Mouse (Mus musculus) limb, embryonic 11.5 days (tissue): ENCODE measurements around the gene Ybey. TPM values are rescaled to one million over a fixed set of nuclear protein-coding genes. Genes with fewer than 3 reads are reported as not detected.

Experiments
- ATAC-seq: fragments of 200-750 bp; cut with Nextera tagmentation; 2 replicates; pipeline ENCODE4 v1.8.0; 2017; ENCODE audit warnings: low read depth; ENCODE audit not compliant: insufficient number of reproducible peaks, low FRiP score, low TSS enrichment
- DNase-seq: peaks from one replicate; pipeline ENCODE4 v3.0.0-alpha.2; 2015; ENCODE audit warnings: low spot score
- H3K27ac ChIP-seq: fragments of 300-500 bp; sonication (generic); replicated peaks from 2 replicates; pipeline ENCODE4 v1.5.1; 2014; ENCODE audit warnings: low read depth, mild to moderate bottlenecking, low read length
- H3K27me3 ChIP-seq: fragments of 300-500 bp; sonication (generic); 2 replicates; pipeline ENCODE4 v1.6.1; 2014; ENCODE audit warnings: mild to moderate bottlenecking, low read length, mixed read lengths; ENCODE audit not compliant: control insufficient read depth, insufficient read depth
- H3K36me3 ChIP-seq: fragments of 300-500 bp; sonication (generic); 2 replicates; pipeline ENCODE4 v1.6.1; 2014; ENCODE audit warnings: mild to moderate bottlenecking, low read length, moderate library complexity, mixed read lengths; ENCODE audit not compliant: control insufficient read depth, insufficient read depth
- H3K4me1 ChIP-seq: fragments of 300-500 bp; sonication (generic); 2 replicates; pipeline ENCODE4 v1.6.1; 2014; ENCODE audit warnings: low read length, mixed read lengths; ENCODE audit not compliant: control insufficient read depth, insufficient read depth
- H3K4me2 ChIP-seq: fragments of 300-500 bp; sonication (generic); 2 replicates; pipeline ENCODE4 v1.6.1; 2014; ENCODE audit warnings: low read depth, mild to moderate bottlenecking, moderate library complexity; ENCODE audit not compliant: severe bottlenecking
- H3K4me3 ChIP-seq: fragments of 300-500 bp; sonication (generic); 2 replicates; pipeline ENCODE4 v1.5.1; 2014; ENCODE audit warnings: low read depth, low read length
- H3K9ac ChIP-seq: fragments of 300-500 bp; sonication (generic); 2 replicates; pipeline ENCODE4 v1.6.1; 2014; ENCODE audit warnings: mild to moderate bottlenecking, low read length
- H3K9me3 ChIP-seq: fragments of 300-500 bp; sonication (generic); 2 replicates; pipeline ENCODE4 v1.6.1; 2016; ENCODE audit warnings: low read length; ENCODE audit not compliant: control insufficient read depth
- WGBS: fragments of 180-500 bp; shearing (Covaris S2); extraction: QIAGEN DNeasy Blood & Tissue Kit; methylation state at CpG from one replicate; pipeline ENCODE4 v1.1.7; 2014; 5-methylcytosine and 5-hydroxymethylcytosine counted together
- polyA plus RNA-seq: library from polyadenylated mRNA; unstranded; fragments of >200 nt; fragmentation: Nextera tagmentation; extraction: Ambion mirVana; gene quantifications from 2 replicates; pipeline ENCODE4 v1.2.1, GENCODE M21; 2014

Gene Ybey
- polyA plus RNA-seq, 1 experiment from 2014 or later = 7.0 TPM

- Histone ChIP-seq H3K27ac (no peak overlapping the region), H3K9ac (no peak overlapping the region), H3K27me3 (no peaks in the 10 kb centered on the region), H3K36me3 (peaks cover 30% of the 10 kb centered on the region), H3K9me3 (no peaks in the 10 kb centered on the region), H3K4me3 (no peak overlapping the region), H3K4me1 (no peaks in the 10 kb centered on the region), H3K4me2 (no peak overlapping the region)
- 93% methylated on average over 15 of the region's 15 CpGs for whole genome bisulfite sequencing
- no peak for ATAC-seq
- no peak for DNase-seq
These were observed 20.3 kb upstream of the Ybey start for GRCm38 (mm10) chr10:76489205-76489604.

DNA sequence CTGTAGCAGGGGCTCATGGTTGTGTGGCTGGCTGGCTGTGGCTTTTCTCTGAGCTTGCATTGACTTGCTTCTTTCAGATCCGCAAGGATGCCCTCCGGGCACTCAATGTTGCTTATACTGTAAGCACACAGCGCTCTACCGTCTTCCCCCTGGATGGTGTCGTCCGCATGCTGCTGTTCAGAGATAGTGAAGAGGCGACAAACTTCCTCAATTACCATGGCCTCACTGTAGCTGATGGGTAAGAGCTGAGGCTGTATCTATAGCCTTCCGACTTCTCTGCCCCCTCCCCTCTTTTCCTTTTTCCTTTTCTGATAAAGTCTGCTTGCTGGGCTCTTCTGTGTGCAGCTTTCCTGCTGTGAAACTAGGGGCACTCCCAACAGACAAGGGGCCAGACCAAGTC, 19.4 kb upstream of the Ybey start:
- ATAC-seq (no peak), DNase-seq (no peak)
- Histone ChIP-seq H3K9me3 (no peaks in the 10 kb centered on the region), H3K27ac (no peak overlapping the region), H3K4me1 (no peaks in the 10 kb centered on the region), H3K4me2 (no peak overlapping the region), H3K4me3 (no peak overlapping the region), H3K36me3 (peaks cover 32% of the 10 kb centered on the region), H3K27me3 (no peaks in the 10 kb centered on the region), H3K9ac (no peak overlapping the region)
- 88% methylated on average over 8 of the region's 8 CpGs for WGBS

DNA sequence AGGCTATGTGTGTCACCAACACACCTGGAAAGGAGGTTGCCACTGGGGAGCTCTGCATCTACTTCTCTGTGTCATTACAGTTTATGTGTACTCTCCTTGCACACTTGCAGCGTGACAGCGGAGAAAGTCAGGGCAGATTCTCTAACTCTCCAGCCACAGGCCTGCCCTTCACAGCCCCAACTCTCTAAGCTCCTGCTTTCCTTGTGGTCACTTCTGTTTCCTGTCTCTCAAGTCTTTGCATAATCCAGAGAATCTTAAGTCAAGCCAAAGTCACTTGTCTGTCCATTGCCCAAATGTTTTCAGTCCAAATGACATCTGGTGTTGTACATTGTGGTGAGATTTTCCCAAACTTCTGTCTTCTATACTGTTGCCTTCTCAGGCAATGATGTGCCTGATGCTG, 17.4 kb upstream of the Ybey start:
- DNase-seq = no peak
- Histone ChIP-seq H3K27me3 (no peaks in the 10 kb centered on the region), H3K4me1 (no peaks in the 10 kb centered on the region), H3K27ac (no peak overlapping the region), H3K36me3 (peaks cover 36% of the 10 kb centered on the region), H3K4me2 (no peak overlapping the region), H3K9ac (no peak overlapping the region), H3K4me3 (no peak overlapping the region), H3K9me3 (no peaks in the 10 kb centered on the region)
- 94% methylated on average over 2 of the region's 2 CpGs for WGBS
- ATAC-seq = no peak

- 94% methylated on average over 6 of the region's 6 CpGs for WGBS
- Histone ChIP-seq H3K4me3 (no peak overlapping the region), H3K36me3 (peaks cover 30% of the 10 kb centered on the region), H3K27ac (no peak overlapping the region), H3K27me3 (no peaks in the 10 kb centered on the region), H3K9ac (no peak overlapping the region), H3K4me2 (no peak overlapping the region), H3K9me3 (no peaks in the 10 kb centered on the region), H3K4me1 (no peaks in the 10 kb centered on the region)
- no peak for ATAC-seq
- DNase-seq = no peak
These were observed 12.6 kb upstream of the Ybey start for GRCm38 (mm10) chr10:76481480-76481879.

DNA sequence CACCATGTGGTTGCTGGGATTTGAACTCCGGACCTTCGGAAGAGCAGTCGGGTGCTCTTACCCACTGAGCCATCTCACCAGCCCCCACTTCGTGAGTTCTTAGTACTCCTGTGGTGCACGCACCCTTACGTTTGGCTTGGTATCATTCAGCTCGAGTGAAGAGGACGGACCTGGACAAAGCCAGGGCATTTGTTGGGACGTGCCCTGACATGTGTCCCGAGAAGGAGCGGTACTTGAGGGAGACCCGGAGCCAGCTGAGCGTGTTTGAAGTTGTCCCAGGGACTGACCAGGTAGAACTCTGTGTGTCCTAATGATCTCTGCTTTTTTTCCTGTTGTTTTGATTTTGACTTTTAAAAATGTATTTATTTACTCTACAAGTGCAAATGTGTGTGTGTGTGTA, 11.9 kb upstream of the Ybey start:
- 94% methylated on average over 13 of the region's 13 CpGs for WGBS
- no peaks in the 10 kb centered on the region for H3K27me3 ChIP-seq
- no peak overlapping the region for H3K4me3 ChIP-seq
- no peaks in the 10 kb centered on the region for H3K9me3 ChIP-seq
- H3K27ac ChIP-seq = no peak overlapping the region
- peaks cover 26% of the 10 kb centered on the region for H3K36me3 ChIP-seq
- DNase-seq = no peak
- no peak for ATAC-seq
- H3K4me2 ChIP-seq = no peak overlapping the region
- no peak overlapping the region for H3K9ac ChIP-seq
- H3K4me1 ChIP-seq = no peaks in the 10 kb centered on the region

- H3K4me2 ChIP-seq = no peak overlapping the region
- H3K9ac ChIP-seq = no peak overlapping the region
- no peaks in the 10 kb centered on the region for H3K9me3 ChIP-seq
- no peaks in the 10 kb centered on the region for H3K4me1 ChIP-seq
- no peak overlapping the region for H3K27ac ChIP-seq
- WGBS = 92% methylated on average over 5 of the region's 5 CpGs
- ATAC-seq = no peak
- no peaks in the 10 kb centered on the region for H3K27me3 ChIP-seq
- H3K4me3 ChIP-seq = no peak overlapping the region
- peaks cover 4% of the 10 kb centered on the region; the same call in 1 of the 2 replicates for H3K36me3 ChIP-seq
- DNase-seq = no peak
These were observed 4.8 kb upstream of the Ybey start for GRCm38 (mm10) chr10:76473759-76474158.

GRCm38 (mm10) chr10:76462721-76463120, 6.2 kb downstream of the Ybey start:
- Histone ChIP-seq H3K4me2 (no peak overlapping the region), H3K27me3 (no peaks in the 10 kb centered on the region), H3K27ac (no peak overlapping the region), H3K4me3 (no peak overlapping the region), H3K9me3 (no peaks in the 10 kb centered on the region), H3K4me1 (no peaks in the 10 kb centered on the region), H3K36me3 (no peaks in the 10 kb centered on the region), H3K9ac (no peak overlapping the region)
- DNase-seq = no peak
- ATAC-seq = no peak
- 88% methylated on average over 6 of the region's 6 CpGs for WGBS

DNA sequence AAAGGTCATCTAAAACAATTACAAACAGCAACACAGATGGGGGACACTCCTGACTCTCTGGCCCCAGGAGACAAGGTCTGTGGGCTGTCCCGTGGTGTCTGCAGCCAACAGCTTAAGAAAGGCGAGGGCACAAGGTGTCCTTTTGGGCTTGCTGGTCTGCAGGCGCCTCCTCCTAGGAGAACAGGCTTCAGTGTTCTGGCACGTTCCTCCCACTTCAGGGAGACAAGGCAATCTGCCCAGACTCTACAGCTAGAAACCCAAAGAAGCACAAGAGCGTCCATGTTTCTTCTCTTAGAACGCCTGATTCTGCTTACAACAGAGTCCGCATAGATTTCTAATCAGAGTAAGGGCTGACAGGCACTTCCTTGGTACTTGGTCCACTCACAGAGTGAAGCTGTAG, 6.6 kb downstream of the Ybey start:
- Histone ChIP-seq H3K9ac (no peak overlapping the region), H3K27ac (no peak overlapping the region), H3K4me1 (no peaks in the 10 kb centered on the region), H3K4me2 (no peak overlapping the region), H3K4me3 (no peak overlapping the region), H3K36me3 (no peaks in the 10 kb centered on the region), H3K9me3 (no peaks in the 10 kb centered on the region), H3K27me3 (no peaks in the 10 kb centered on the region)
- ATAC-seq (no peak), DNase-seq (no peak)
- 93% methylated on average over 7 of the region's 7 CpGs for WGBS

DNA sequence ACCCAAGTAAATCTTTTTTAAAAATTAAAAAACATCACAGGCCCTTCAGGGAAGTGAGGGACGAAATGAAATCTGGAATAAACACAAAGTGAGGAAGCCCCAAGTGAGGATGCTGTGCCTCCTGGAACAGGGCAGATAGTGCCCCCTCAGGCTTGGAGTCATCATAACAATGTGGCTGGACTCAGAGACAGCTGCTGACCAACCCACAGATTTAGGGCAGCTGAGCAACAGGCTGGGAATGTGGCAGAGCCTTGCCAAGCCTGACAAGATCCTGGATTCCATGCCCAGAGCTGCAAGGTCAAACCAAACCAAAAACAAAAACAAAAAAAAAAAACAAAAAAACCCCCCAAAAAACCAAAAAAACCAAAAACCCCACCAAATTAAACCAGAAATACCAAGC, 7.7 kb downstream of the Ybey start:
- Histone ChIP-seq H3K27ac (no peak overlapping the region), H3K36me3 (no peaks in the 10 kb centered on the region), H3K27me3 (no peaks in the 10 kb centered on the region), H3K4me3 (no peak overlapping the region), H3K4me1 (no peaks in the 10 kb centered on the region), H3K4me2 (no peak overlapping the region), H3K9me3 (no peaks in the 10 kb centered on the region), H3K9ac (no peak overlapping the region)
- ATAC-seq = no peak
- no peak for DNase-seq
- 88% methylated on average over 1 of the region's 1 CpGs for WGBS
